8 mouse cellular contexts compared by ENCODE assay signal in genomic region chr1:90972911-90973573, GRCm38 (mm10). TPM values are rescaled to one million over a fixed set of nuclear protein-coding genes. Genes with fewer than 3 reads are reported as not detected.
DNase-seq lines count a peak whose midpoint lies in the region; ATAC-seq lines count a peak whose summit lies in the region.

No protein-coding gene starts in this region.

- H3K36me3 ChIP-seq in hindbrain, embryonic 12.5 days, result no peaks in the 10 kb centered on the region

- no peak overlapping the region for H3K4me3 ChIP-seq in hindbrain, embryonic 12.5 days

- WGBS in hindbrain, embryonic 12.5 days, result 17% methylated on average over 9 of the region's 9 CpGs

- peak overlapping the region; percentile 7; the same call in 1 of the 2 replicates for H3K4me2 ChIP-seq in hindbrain, embryonic 12.5 days (replicated peaks)

- H3K27ac ChIP-seq in hindbrain, embryonic 12.5 days, result no peak overlapping the region

- peaks cover 5% of the 10 kb centered on the region; the same call in 1 of the 2 replicates for H3K27me3 ChIP-seq in hindbrain, embryonic 12.5 days

- no peak overlapping the region for H3K9ac ChIP-seq in hindbrain, embryonic 12.5 days

- H3K4me1 ChIP-seq in hindbrain, embryonic 12.5 days, result peaks cover 51% of the 10 kb centered on the region

- no peaks in the 10 kb centered on the region for H3K9me3 ChIP-seq in hindbrain, embryonic 12.5 days (replicated peaks)

- ATAC-seq in hindbrain, embryonic 12.5 days (ENCODE audit: low FRiP score), result peak; percentile 52

- DNase-seq in MN1 (ENCODE audit: low spot score), result peak; percentile 60
- peak; percentile 86 for DNase-seq in cerebellum, adult 9-10 months
- peak; percentile 64 to 92 for DNase-seq in frontal cortex, postnatal 10 days (ENCODE audit: low spot score in 2 of 2)
- peak; percentile 93 to 96 for DNase-seq in layer of hippocampus, postnatal 14 days (ENCODE audit: low spot score in 2 of 2)
- peak; percentile 93 to 95 for DNase-seq in lung, postnatal 4 days
- peak; percentile 93 for DNase-seq in retina, postnatal 1 day
- DNase-seq in urinary bladder, adult 18-20 months (ENCODE audit: low spot score in 2 of 2), result peak; percentile 85 to 97

RNA-seq across cellular contexts. Expression of gene Rab17, which starts 3.6 kb away (rescaled TPM):
- polyA plus RNA-seq in hindbrain, embryonic 12.5 days (2016; fragmentation: Nextera tagmentation; extraction: Ambion mirVana), result 0.64 and 0.71 TPM in 2 replicates
- total RNA-seq in layer of hippocampus, postnatal 14 days (2021), result not detected

RNA-seq across cellular contexts. Expression of gene Prlh, which starts 20.1 kb away (rescaled TPM):
- not detected in 2 replicates for polyA plus RNA-seq in hindbrain, embryonic 12.5 days (2016; fragmentation: Nextera tagmentation; extraction: Ambion mirVana)
- total RNA-seq in layer of hippocampus, postnatal 14 days (2021), result not detected

RNA-seq across cellular contexts. Expression of gene Lrrfip1, which starts 25.5 kb away (rescaled TPM):
- 26.0 and 32.0 TPM in 2 replicates for polyA plus RNA-seq in hindbrain, embryonic 12.5 days (2016; fragmentation: Nextera tagmentation; extraction: Ambion mirVana)
- total RNA-seq in layer of hippocampus, postnatal 14 days (2021), result 10 to 100 TPM; 73.0 to 82.7 TPM

RNA-seq across cellular contexts. Expression of gene Mlph, which starts 58.2 kb away (rescaled TPM):
- polyA plus RNA-seq in hindbrain, embryonic 12.5 days (2016; fragmentation: Nextera tagmentation; extraction: Ambion mirVana), result 0.09 and 0.22 TPM in 2 replicates
- total RNA-seq in layer of hippocampus, postnatal 14 days (2021), result 1 to 10 TPM in 1 of 2 experiments, under 1 TPM in 1; 0.94 to 1.5 TPM
